Mouse (Mus musculus): ENCODE measurements at regions not wholly inside any gene's neighbourhood (a gene's known extent, or its start where the extent isn't known, plus 50 kb on each side); places are given as distances from the start of the nearest gene placed in this dataset.

DNA sequence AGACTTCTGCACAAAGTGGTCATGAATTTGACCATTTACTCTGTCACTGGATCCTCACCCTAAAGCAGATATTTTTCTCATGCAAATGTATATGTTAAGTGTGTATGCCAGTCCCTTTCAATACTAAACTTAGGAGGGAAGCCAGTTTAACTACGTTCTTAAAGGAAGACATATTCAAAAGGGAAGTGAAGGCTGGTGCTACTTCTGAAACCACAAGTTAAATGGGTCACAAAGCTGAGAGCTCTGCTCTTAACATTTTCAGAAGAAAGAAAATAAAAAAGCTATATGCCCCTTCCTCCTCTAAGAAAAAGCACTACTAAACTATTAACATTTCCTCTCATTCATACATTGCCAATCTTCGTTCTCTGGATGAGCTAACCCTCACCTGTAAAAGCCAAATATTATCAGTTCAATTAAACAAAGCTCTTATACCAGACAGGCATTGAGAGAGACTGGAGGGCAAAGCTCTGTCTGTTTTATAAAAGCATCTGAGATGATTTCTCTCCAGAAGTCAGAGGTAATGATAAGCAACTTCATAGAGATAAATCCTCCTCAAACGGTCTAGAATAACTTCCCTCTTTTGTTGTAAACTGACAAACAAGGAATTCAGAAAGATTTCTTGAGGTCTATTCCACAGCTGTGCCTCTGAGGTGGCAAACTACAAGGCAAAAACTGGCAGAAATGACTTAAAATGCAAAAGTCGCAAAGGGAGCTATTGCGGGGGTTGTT lies 82.7 kb upstream of the Klf6 start:
- Histone ChIP-seq H3K36me3 (no peaks in the 10 kb centered on the region), H3K27ac (no peak overlapping the region), H3K4me3 (no peak overlapping the region), H3K27me3 (ENCODE audit: low read depth, poor library complexity, severe bottlenecking) (no peaks in the 10 kb centered on the region), H3K9me3 (replicated peaks) (no peaks in the 10 kb centered on the region), H3K4me1 (no peaks in the 10 kb centered on the region)
- no peak for DNase-seq (ENCODE audit: low spot score)
- 77% methylated on average over 5 of the region's 5 CpGs for WGBS

DNA sequence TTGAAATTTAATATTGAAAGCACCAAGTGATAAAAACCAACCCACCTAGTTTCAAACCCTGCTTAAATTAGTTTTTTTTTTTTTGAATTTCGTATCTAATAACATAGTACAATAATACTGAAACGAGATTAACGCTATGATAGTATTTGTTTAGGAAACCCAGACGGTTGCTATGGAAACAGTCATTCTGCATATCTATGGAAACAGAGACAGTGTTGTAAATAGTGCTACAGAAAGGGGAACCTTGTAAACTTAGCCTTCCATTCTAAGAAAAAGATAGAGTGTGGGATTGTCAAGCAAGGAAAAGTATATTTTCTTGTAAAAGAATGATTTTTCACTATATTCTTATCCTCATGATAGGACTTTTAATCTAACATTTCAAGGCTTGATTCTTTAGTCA lies 81.9 kb upstream of the Klf6 start:
- Histone ChIP-seq H3K36me3 (no peaks in the 10 kb centered on the region), H3K27ac (no peak overlapping the region), H3K4me3 (no peak overlapping the region), H3K27me3 (ENCODE audit: low read depth, poor library complexity, severe bottlenecking) (no peaks in the 10 kb centered on the region), H3K9me3 (replicated peaks) (no peaks in the 10 kb centered on the region), H3K4me1 (no peaks in the 10 kb centered on the region)
- WGBS = 66% methylated on average over 4 of the region's 4 CpGs
- no peak for DNase-seq (ENCODE audit: low spot score)

DNA sequence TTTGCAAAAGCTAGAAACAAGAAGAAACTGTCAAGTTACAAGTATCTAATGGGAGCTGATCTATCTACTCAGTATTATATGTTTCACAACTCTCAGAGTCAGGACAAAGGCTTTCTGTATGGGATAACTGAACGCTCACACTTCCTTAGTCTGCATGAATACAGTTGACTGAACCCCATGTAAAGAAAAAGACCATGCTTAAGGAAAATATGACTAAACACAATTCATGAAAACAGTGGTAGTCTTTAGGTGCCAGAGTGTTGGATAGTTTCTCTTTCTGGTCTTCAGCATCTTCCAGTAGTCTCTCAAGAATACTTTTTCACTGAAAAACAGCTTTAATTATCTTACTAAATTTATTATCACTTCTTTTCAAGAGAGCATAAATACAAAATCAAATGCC lies 78.7 kb upstream of the Klf6 start:
- no peak for DNase-seq (ENCODE audit: low spot score)
- WGBS = 100% methylated on average over 1 of the region's 1 CpGs
- Histone ChIP-seq H3K4me3 (no peak overlapping the region), H3K27me3 (ENCODE audit: low read depth, poor library complexity, severe bottlenecking) (no peaks in the 10 kb centered on the region), H3K36me3 (no peaks in the 10 kb centered on the region), H3K4me1 (no peaks in the 10 kb centered on the region), H3K27ac (no peak overlapping the region), H3K9me3 (replicated peaks) (no peaks in the 10 kb centered on the region)

DNA sequence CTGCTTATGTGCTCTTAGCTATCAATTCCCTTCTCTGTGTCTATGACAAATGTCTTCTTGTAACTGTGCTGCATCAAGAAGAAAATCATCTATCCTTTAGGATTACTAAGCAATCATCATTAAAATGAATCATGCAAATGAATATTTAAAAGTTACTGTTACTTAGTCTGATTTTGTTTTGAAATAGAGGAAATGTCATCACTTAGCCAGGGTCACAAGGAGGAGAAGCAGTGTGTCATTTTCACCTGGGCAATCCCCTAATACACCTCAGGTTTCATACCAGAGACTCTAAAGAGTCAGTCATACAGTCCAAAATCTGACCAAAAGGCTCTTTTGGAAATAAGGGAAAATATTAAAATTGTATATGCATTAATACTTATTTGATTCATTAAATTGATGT lies 74.2 kb upstream of the Klf6 start:
- H3K4me3 ChIP-seq = no peak overlapping the region
- no peaks in the 10 kb centered on the region for H3K9me3 ChIP-seq (replicated peaks)
- no peaks in the 10 kb centered on the region for H3K36me3 ChIP-seq
- H3K27me3 ChIP-seq (ENCODE audit: low read depth, poor library complexity, severe bottlenecking) = no peaks in the 10 kb centered on the region
- DNase-seq (ENCODE audit: low spot score) = no peak
- H3K27ac ChIP-seq = no peak overlapping the region
- H3K4me1 ChIP-seq = no peaks in the 10 kb centered on the region

DNA sequence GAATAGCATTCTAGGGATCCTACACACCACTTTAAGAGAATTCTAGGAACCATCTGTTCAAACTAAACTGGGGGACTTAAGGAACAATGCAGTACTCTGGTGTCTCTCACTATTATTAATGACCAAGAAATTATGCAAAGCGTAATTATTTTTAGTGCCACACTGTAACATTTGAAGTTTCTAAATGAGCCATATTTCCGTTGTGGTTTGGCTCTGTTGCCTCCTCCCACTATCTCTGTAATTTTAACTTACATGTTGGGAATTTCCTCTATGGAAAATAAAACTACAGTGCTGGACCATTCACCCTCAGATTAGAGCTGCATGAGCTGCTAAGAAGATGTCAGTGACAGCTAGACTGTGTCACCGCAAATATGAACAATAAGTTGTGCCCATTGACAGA lies 72.0 kb upstream of the Klf6 start:
- Histone ChIP-seq H3K27ac (no peak overlapping the region), H3K4me3 (no peak overlapping the region), H3K9me3 (replicated peaks) (no peaks in the 10 kb centered on the region), H3K4me1 (no peaks in the 10 kb centered on the region), H3K36me3 (no peaks in the 10 kb centered on the region), H3K27me3 (ENCODE audit: low read depth, poor library complexity, severe bottlenecking) (no peaks in the 10 kb centered on the region)
- WGBS = 91% methylated on average over 3 of the region's 3 CpGs
- no peak for DNase-seq (ENCODE audit: low spot score)

DNA sequence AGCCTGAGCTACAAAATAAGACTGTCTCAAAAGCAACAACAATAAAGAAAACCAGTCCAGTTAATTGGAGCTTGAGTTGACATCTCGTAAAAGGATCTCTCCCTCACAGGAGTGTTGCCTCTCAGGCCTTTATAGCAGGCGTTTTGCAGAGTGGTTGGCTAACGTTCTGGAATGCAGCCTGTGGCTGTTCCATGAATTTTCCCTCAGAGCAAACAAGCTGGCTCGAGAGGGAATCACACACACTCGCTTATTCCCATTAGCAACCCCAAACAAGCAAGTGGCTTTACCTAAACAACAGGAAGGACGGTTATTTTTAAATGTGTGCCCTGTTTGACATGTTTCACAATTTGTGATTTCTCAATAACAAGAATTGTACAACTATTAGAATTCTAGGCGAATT lies 59.2 kb upstream of the Klf6 start:
- DNase-seq (ENCODE audit: low spot score) = no peak
- Histone ChIP-seq H3K9me3 (replicated peaks) (no peaks in the 10 kb centered on the region), H3K4me3 (no peak overlapping the region), H3K36me3 (no peaks in the 10 kb centered on the region), H3K27ac (no peak overlapping the region), H3K4me1 (0 out of 2 replicates have a peak, but pooled peaks cover 3% of the 10 kb centered on the region), H3K27me3 (ENCODE audit: low read depth, poor library complexity, severe bottlenecking) (no peaks in the 10 kb centered on the region)
- WGBS = 43% methylated on average over 7 of the region's 7 CpGs

DNA sequence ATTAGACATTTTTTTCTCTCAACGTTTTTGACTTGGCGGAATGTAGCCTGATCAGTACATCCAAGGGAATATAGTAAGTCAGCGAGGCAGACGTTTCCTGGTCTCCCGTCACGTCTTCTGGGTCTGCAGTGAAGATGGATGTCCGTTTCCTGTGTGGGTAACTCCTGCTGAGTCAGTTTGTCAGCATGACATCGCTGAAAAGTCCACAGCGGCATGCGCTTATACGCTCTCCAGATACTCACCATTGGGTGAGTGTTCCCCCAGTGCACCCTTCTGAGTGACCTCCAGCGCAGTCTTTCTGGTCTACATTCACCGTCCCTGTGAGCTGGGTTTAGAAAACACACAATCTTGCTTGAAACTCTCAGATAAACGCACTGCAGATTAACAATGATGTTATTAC lies 58.5 kb upstream of the Klf6 start:
- no peak for DNase-seq (ENCODE audit: low spot score)
- H3K36me3 ChIP-seq = no peaks in the 10 kb centered on the region
- no peak overlapping the region for H3K4me3 ChIP-seq
- H3K9me3 ChIP-seq (replicated peaks) = no peaks in the 10 kb centered on the region
- WGBS = 66% methylated on average over 14 of the region's 14 CpGs
- no peak overlapping the region for H3K27ac ChIP-seq
- 0 out of 2 replicates have a peak, but pooled peaks cover 3% of the 10 kb centered on the region for H3K4me1 ChIP-seq
- no peaks in the 10 kb centered on the region for H3K27me3 ChIP-seq (ENCODE audit: low read depth, poor library complexity, severe bottlenecking)

DNA sequence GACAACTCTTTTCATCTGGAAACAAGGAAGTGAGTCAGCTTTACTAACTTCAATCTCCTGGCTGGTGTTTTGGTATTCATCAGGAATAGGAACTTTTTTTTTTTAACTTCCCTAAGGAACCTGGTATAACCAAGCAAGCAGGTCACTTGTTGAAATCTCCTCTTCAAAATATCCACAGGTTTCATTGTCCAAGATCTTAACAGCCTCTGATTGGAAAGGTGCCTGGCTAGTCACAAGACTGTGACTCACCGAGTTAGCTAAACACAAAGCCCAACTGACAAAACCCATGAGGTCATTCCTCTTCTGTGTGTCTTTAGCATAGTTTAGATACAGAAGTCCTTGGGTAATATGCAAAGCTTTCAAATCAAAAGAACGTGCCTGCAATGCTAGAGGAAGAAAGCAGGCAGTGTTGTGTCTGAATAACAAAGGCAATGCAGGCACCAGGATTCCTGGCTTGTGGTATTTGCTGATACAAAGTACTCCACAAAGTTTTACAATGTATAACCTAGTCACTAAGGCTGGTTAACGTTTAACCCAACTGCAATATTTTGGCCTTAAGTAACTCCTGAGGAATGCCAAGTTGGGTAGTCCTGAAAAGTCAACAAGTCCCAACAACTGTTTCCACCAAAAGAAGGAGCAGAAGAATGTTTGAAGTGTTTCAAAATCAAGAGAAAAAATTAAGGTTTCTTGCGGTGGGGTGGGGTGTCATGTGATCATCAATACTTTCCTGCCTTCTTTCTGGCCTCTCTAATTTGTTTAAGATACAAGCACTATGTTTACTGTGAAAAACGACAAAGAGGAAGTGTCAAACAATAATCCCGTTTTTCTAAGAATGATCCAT lies 57.5 kb upstream of the Klf6 start:
- Histone ChIP-seq H3K36me3 (no peaks in the 10 kb centered on the region), H3K27me3 (ENCODE audit: low read depth, poor library complexity, severe bottlenecking) (no peaks in the 10 kb centered on the region), H3K9me3 (replicated peaks) (no peaks in the 10 kb centered on the region), H3K4me1 (0 out of 2 replicates have a peak, but pooled peaks cover 3% of the 10 kb centered on the region), H3K4me3 (no peak overlapping the region), H3K27ac (no peak overlapping the region)
- 30% methylated on average over 6 of the region's 6 CpGs for whole genome bisulfite sequencing
- no peak for DNase-seq (ENCODE audit: low spot score)

DNA sequence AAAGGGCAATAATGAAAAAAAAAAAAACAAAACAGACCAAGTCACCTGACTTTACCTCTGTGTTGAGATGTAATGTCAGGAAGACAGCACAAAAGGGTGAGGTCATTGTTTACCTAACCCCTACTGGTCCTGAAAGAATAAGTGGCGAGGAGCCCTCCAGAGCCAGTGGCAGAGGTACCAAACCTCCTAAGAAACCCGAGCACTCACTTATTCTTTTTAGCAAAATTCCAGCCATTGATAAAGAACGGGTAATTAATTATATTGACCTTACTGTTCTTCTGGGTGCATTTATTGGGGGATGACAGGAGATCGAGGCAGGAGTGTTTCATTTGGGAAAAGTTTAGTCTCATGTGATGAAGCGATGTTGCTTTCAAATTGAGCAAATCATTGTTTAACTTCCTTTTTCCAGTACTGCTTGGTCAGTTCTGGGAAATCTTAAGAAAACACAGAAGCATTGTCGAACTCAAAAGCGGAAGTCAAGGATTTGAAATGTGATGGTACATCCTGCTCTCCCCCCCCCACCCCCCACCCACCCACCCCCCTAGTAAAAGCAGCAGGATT lies 56.8 kb upstream of the Klf6 start:
- H3K36me3 ChIP-seq = no peaks in the 10 kb centered on the region
- 0 out of 2 replicates have a peak, but pooled peaks cover 3% of the 10 kb centered on the region for H3K4me1 ChIP-seq
- H3K27me3 ChIP-seq (ENCODE audit: low read depth, poor library complexity, severe bottlenecking) = no peaks in the 10 kb centered on the region
- WGBS = 54% methylated on average over 7 of the region's 7 CpGs
- DNase-seq (ENCODE audit: low spot score) = no peak
- no peak overlapping the region for H3K27ac ChIP-seq
- H3K9me3 ChIP-seq (replicated peaks) = no peaks in the 10 kb centered on the region
- H3K4me3 ChIP-seq = no peak overlapping the region

DNA sequence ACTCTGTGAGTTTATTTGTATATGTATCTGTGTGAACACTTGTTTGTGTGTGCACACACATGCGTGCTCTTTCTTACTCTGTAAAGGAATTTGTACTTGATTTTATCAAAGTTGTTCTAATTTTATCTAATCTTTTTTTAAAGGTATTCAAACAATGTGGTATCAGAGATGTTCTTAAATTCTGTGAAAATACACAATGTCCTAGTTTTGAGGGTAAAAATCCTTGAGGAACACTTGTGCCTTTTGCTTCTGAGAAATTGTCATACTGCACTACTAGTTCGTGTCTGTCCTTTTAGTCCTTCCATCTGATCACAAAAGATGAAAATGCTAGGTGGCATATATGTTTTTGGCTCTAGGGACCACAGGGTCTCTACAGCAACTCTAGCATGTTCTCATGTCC lies 52.9 kb upstream of the Klf6 start:
- Histone ChIP-seq H3K4me3 (no peak overlapping the region), H3K9me3 (replicated peaks) (no peaks in the 10 kb centered on the region), H3K27me3 (ENCODE audit: low read depth, poor library complexity, severe bottlenecking) (no peaks in the 10 kb centered on the region), H3K27ac (no peak overlapping the region), H3K36me3 (no peaks in the 10 kb centered on the region), H3K4me1 (no peaks in the 10 kb centered on the region)
- WGBS = 95% methylated on average over 2 of the region's 2 CpGs
- DNase-seq (ENCODE audit: low spot score) = no peak

Measured in limb, embryonic 10.5 days (tissue).